Mouse (Mus musculus): ENCODE data around the gene Itpr2. TPM values are rescaled to one million over a fixed set of nuclear protein-coding genes. Genes with fewer than 3 reads are reported as not detected.

The Itpr2 gene
- polyA plus RNA-seq, 1 experiment = 0.14 TPM

DNA sequence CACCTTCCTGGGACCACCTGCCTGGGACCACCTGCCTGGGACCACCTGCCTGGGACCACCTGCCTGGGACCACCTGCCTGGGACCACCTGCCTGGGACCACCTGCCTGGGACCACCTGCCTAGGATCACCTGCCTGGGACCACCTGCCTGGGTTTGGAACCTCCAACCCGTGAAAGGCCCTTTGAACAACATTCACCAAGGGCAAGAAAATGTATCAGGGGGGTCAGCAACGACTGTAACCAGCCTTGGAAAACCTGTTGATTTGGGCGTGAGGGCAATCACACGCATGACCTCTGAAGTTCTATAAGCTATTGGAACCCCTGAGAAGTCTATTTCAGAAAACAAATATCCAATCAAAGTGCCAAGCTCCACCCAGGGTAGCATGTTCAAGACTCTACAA is 2.5 kb downstream of the Itpr2 start:
- TF ChIP-seq GATA1 (IDR thresholded peaks at IDR 0.05; ENCODE audit: low read length) = no peak
- no peak for TF ChIP-seq TAL1 (IDR thresholded peaks at IDR 0.05; ENCODE audit: low read length)
- no peaks in the 10 kb centered on the region for H3K36me3 ChIP-seq (ENCODE audit: control insufficient read depth)
- peaks cover 31% of the 10 kb centered on the region for H3K27me3 ChIP-seq (ENCODE audit: control insufficient read depth)
- H3K4me3 ChIP-seq (replicated peaks) = no peak overlapping the region
- peaks cover 50% of the 10 kb centered on the region for H3K4me1 ChIP-seq (ENCODE audit: control insufficient read depth)
- H3K9me3 ChIP-seq (ENCODE audit: control insufficient read depth, low read length) = no peaks in the 10 kb centered on the region

DNA sequence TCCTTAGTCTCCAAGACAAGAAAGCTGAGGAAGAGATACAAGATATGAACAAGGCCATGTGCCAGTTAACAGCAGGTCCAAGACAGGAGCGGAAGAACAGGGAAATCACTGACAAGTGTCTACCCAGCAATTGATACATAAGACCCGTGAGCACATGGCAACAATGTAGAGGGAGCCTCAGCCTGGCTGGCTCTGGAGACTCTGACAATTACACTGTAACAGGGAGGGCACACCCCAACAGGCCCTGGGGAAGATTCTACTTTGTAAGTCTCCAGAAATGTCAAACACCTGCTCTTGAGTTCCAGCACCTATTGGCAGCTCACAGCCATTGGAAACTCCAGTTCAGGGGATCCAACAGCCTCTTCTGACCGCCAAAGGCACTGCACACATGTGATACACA is 3.6 kb downstream of the Itpr2 start:
- peaks cover 29% of the 10 kb centered on the region for H3K27me3 ChIP-seq (ENCODE audit: control insufficient read depth)
- peaks cover 41% of the 10 kb centered on the region for H3K4me1 ChIP-seq (ENCODE audit: control insufficient read depth)
- H3K9me3 ChIP-seq (ENCODE audit: control insufficient read depth, low read length) = no peaks in the 10 kb centered on the region
- TF ChIP-seq GATA1 (IDR thresholded peaks at IDR 0.05; ENCODE audit: low read length) = no peak
- TF ChIP-seq TAL1 (IDR thresholded peaks at IDR 0.05; ENCODE audit: low read length) = no peak
- no peak overlapping the region for H3K4me3 ChIP-seq (replicated peaks)
- H3K36me3 ChIP-seq (ENCODE audit: control insufficient read depth) = no peaks in the 10 kb centered on the region

DNA sequence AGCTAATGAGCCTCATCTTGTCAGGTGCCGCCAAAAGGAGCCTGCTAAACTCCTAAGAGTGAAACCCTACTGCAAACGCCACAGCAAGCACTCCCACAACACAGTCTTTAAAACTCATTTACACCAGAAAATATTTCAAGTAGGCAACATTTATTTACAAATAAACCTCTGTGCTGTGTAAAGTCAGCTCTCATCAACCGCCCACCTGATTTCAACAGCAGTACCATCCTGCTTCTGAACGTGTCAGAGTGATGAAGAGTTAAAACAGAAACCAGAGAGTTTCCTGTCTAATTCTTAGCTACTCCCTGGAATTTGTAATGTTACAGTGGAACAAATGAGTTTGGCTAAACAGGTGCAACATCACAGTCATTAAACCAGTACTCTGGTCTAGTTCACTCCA is 4.2 kb downstream of the Itpr2 start:
- Histone ChIP-seq H3K36me3 (ENCODE audit: control insufficient read depth) (no peaks in the 10 kb centered on the region), H3K27me3 (ENCODE audit: control insufficient read depth) (peaks cover 24% of the 10 kb centered on the region), H3K4me1 (ENCODE audit: control insufficient read depth) (peaks cover 35% of the 10 kb centered on the region), H3K9me3 (ENCODE audit: control insufficient read depth, low read length) (no peaks in the 10 kb centered on the region), H3K4me3 (replicated peaks) (no peak overlapping the region)
- TF ChIP-seq TAL1 (IDR thresholded peaks at IDR 0.05; ENCODE audit: low read length) = no peak
- TF ChIP-seq GATA1 (IDR thresholded peaks at IDR 0.05; ENCODE audit: low read length) = no peak

DNA sequence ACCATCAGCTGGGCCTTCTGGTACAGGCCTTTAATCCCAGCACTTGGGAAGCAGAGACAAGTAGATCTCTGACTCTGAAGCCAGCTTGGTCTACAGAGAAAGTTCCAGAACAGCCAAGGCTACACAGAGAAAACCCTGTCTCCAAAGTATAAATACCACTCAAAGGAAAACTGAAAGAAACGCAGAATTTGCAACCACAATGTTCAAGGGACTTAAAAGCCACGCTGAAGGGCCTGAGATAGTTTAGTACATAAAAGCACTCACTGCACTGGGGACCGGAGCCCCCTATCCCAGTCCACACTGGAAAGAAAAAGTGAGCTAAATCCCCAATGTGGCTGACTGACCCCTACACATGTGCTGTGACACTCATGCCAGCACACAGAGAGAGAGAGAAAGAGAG is 4.6 kb downstream of the Itpr2 start:
- no peaks in the 10 kb centered on the region for H3K9me3 ChIP-seq (ENCODE audit: control insufficient read depth, low read length)
- H3K4me3 ChIP-seq (replicated peaks) = no peak overlapping the region
- H3K4me1 ChIP-seq (ENCODE audit: control insufficient read depth) = peaks cover 31% of the 10 kb centered on the region
- TF ChIP-seq GATA1 (IDR thresholded peaks at IDR 0.05; ENCODE audit: low read length) (no peak), TAL1 (IDR thresholded peaks at IDR 0.05; ENCODE audit: low read length) (no peak)
- peaks cover 21% of the 10 kb centered on the region for H3K27me3 ChIP-seq (ENCODE audit: control insufficient read depth)
- H3K36me3 ChIP-seq (ENCODE audit: control insufficient read depth) = no peaks in the 10 kb centered on the region

DNA sequence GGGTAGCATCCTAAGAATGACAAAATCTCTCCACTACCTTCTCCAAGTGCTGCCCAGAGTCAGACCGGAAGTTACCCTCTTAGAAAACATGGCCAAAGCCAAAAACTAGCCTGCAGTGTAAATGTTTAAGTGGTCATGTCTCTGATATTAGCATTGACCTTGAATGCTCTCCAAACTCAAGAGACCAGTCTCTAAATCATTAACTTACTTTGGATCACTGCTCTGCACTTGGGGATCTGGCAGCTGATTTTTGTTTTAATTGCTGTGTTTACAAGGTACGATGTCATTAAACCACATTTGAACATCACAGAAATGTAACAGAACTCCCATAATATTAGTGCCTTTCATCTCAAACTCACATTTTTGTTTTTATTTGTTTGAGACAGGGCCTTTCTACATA is 10.3 kb downstream of the Itpr2 start:
- Histone ChIP-seq H3K4me3 (replicated peaks) (no peak overlapping the region), H3K36me3 (ENCODE audit: control insufficient read depth) (no peaks in the 10 kb centered on the region), H3K4me1 (ENCODE audit: control insufficient read depth) (peaks cover 6% of the 10 kb centered on the region), H3K27me3 (ENCODE audit: control insufficient read depth) (peaks cover 3% of the 10 kb centered on the region; the same call in 1 of the 2 replicates), H3K9me3 (ENCODE audit: control insufficient read depth, low read length) (no peaks in the 10 kb centered on the region)
- no peak for TF ChIP-seq GATA1 (IDR thresholded peaks at IDR 0.05; ENCODE audit: low read length)
- TF ChIP-seq TAL1 (IDR thresholded peaks at IDR 0.05; ENCODE audit: low read length) = no peak

DNA sequence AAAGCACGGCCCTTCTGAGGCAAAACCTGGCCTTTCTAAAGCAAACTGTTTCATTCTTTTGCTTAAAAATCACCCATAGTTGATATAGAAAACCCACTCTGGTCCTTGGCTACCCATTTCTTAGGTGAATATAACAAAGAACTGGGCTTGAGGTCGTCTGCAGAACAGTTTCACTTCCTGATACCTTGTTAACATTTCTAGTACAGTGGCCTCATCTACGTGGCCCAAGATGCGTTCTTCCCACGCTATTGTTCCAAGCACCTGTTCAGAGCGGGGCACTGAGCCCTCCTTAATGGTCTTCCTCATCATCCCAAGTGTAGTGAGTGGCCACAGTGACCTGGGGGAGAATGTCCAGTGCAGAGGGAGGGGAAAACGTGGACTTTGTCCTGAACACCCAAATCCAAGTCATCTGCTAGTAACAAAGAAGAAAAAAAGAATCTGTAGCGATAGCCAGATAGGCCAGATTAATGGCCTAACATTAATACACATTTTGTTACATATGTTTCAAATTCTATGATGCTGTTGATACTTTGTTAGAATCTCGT is 11.5 kb downstream of the Itpr2 start:
- Histone ChIP-seq H3K4me3 (replicated peaks) (no peak overlapping the region), H3K27me3 (ENCODE audit: control insufficient read depth) (peaks cover 3% of the 10 kb centered on the region; the same call in 1 of the 2 replicates), H3K36me3 (ENCODE audit: control insufficient read depth) (no peaks in the 10 kb centered on the region), H3K4me1 (ENCODE audit: control insufficient read depth) (peaks cover 4% of the 10 kb centered on the region), H3K9me3 (ENCODE audit: control insufficient read depth, low read length) (no peaks in the 10 kb centered on the region)
- TF ChIP-seq TAL1 (IDR thresholded peaks at IDR 0.05; ENCODE audit: low read length) = no peak
- TF ChIP-seq GATA1 (IDR thresholded peaks at IDR 0.05; ENCODE audit: low read length) = no peak

DNA sequence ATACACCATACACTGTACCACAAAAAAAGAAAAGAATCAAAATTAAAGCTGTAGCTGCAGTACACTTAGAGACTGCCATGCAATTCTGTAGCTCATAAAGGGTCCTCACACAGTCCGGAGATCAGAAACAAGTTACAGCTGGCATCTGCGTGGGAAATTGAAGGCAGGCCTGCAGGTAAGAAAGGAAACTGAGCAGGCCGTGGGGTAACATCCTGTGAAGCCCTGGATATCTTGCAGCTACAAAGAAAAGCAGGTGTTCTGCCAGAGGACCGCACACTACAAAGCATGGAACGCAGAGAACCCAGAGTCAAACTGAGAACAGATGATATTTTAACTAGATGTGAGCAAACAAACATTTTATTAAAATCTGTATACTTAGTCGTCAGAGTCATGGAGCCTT is 12.2 kb downstream of the Itpr2 start:
- Histone ChIP-seq H3K36me3 (ENCODE audit: control insufficient read depth) (no peaks in the 10 kb centered on the region), H3K9me3 (ENCODE audit: control insufficient read depth, low read length) (no peaks in the 10 kb centered on the region), H3K27me3 (ENCODE audit: control insufficient read depth) (peaks cover 3% of the 10 kb centered on the region; the same call in 1 of the 2 replicates), H3K4me1 (ENCODE audit: control insufficient read depth) (peaks cover 4% of the 10 kb centered on the region), H3K4me3 (replicated peaks) (no peak overlapping the region)
- TF ChIP-seq GATA1 (IDR thresholded peaks at IDR 0.05; ENCODE audit: low read length) (no peak), TAL1 (IDR thresholded peaks at IDR 0.05; ENCODE audit: low read length) (no peak)

DNA sequence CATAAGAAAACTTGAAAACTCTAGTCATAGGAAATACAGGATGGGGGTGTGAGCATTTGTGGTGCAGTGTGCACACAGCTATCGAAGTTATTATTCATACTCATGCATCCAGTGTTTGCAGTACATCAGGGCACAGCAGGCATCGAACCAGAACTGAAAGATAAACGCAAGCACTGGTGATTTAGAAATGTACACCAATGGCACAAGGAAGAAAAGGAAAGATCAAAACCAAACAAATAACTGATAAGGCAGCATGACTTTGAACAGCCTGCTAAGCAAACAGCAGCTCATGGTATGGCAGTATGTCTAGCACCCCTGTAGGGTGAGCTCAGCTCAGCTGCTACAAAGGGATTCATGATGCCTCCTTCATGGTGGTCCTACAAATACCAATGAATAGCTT is 13.3 kb downstream of the Itpr2 start:
- Histone ChIP-seq H3K27me3 (ENCODE audit: control insufficient read depth) (peaks cover 3% of the 10 kb centered on the region; the same call in 1 of the 2 replicates), H3K4me3 (replicated peaks) (no peak overlapping the region), H3K36me3 (ENCODE audit: control insufficient read depth) (no peaks in the 10 kb centered on the region), H3K9me3 (ENCODE audit: control insufficient read depth, low read length) (no peaks in the 10 kb centered on the region), H3K4me1 (ENCODE audit: control insufficient read depth) (peaks cover 2% of the 10 kb centered on the region)
- TF ChIP-seq TAL1 (IDR thresholded peaks at IDR 0.05; ENCODE audit: low read length) = no peak
- no peak for TF ChIP-seq GATA1 (IDR thresholded peaks at IDR 0.05; ENCODE audit: low read length)

DNA sequence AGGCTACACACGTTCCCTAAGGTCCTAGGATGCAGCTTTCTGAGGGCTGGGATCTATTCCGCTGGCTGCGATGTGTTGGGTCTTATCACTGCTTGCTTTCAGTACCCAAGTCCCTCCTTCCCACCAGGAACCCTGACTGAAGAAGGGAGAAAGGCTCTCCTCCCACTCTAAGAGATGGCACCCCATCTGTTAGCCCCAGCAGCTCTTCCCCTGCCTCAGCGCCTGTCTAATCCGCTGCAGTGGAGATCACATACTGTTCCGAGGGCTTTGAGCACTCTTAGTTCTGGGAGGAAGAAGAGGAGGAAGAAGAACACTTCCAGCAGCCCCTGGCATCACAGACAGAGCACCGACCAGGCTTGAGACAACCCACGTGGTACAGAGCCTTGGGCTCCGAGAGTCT is 14.9 kb downstream of the Itpr2 start:
- H3K4me3 ChIP-seq (replicated peaks) = no peak overlapping the region
- TF ChIP-seq GATA1 (IDR thresholded peaks at IDR 0.05; ENCODE audit: low read length) (no peak), TAL1 (IDR thresholded peaks at IDR 0.05; ENCODE audit: low read length) (no peak)
- H3K4me1 ChIP-seq (ENCODE audit: control insufficient read depth) = peaks cover 6% of the 10 kb centered on the region
- no peaks in the 10 kb centered on the region for H3K36me3 ChIP-seq (ENCODE audit: control insufficient read depth)
- peaks cover 3% of the 10 kb centered on the region; the same call in 1 of the 2 replicates for H3K27me3 ChIP-seq (ENCODE audit: control insufficient read depth)
- no peaks in the 10 kb centered on the region for H3K9me3 ChIP-seq (ENCODE audit: control insufficient read depth, low read length)

DNA sequence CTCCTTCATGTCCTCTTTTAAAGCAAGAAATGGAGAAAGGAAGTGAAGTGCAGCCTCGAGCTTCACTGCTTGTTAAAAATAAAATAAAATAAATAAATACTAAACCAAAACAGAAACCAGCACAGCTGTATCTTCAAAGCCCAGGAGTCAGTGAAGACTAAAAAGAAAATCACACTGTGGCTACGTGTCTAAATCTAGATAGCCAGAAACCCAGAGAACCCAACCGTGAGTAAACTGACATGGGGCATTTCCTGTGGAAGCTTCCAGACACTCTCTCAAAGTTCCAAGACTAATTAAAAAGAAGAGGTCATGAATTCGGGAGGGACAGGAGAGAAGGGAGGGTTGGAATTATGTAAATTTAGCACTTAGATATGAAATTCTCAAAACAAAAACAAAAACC is 15.9 kb downstream of the Itpr2 start:
- TF ChIP-seq GATA1 (IDR thresholded peaks at IDR 0.05; ENCODE audit: low read length) = no peak
- TF ChIP-seq TAL1 (IDR thresholded peaks at IDR 0.05; ENCODE audit: low read length) = no peak
- Histone ChIP-seq H3K36me3 (ENCODE audit: control insufficient read depth) (no peaks in the 10 kb centered on the region), H3K9me3 (ENCODE audit: control insufficient read depth, low read length) (no peaks in the 10 kb centered on the region), H3K4me3 (replicated peaks) (no peak overlapping the region), H3K4me1 (ENCODE audit: control insufficient read depth) (peaks cover 6% of the 10 kb centered on the region), H3K27me3 (ENCODE audit: control insufficient read depth) (peaks cover 3% of the 10 kb centered on the region; the same call in 1 of the 2 replicates)
